Mouse (Mus musculus) retina, postnatal 1 day (tissue): Measurements from ENCODE around the gene Hmgb1.

Experiments
- DNase-seq: peaks from one replicate; pipeline ENCODE4 v3.0.0-alpha.2; 2012

The Hmgb1 gene

DNA sequence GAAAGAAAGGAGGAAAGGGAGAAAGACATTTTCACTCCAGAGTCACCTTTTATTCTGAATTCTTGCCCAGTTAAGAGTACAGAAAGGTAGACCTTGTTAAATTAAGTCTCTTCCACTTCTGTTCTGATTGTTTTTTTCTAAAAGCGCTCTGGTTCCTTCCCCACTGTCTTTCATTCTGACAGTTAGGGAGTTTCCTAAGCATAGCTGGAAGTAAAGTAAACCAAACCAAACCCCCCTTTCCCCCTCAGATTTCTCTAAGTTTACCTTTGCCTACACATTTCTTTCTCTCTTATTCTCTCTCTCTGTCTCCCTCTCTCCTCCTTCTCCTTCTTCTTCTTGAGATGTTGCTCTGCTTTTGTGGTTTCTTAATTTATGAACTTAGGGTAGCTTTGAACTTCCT, 85.3 kb downstream of the Hmgb1 start:
- DNase-seq: no peak

- no peak for DNase-seq
Observed at GRCm38 (mm10) chr5:149097841-149098240, 86.4 kb downstream of the Hmgb1 start.

- DNase-seq: no peak
Observed at GRCm38 (mm10) chr5:149096284-149096683, 88.0 kb downstream of the Hmgb1 start.

- no peak for DNase-seq
Observed at GRCm38 (mm10) chr5:149092926-149093325, 91.4 kb downstream of the Hmgb1 start.

DNA sequence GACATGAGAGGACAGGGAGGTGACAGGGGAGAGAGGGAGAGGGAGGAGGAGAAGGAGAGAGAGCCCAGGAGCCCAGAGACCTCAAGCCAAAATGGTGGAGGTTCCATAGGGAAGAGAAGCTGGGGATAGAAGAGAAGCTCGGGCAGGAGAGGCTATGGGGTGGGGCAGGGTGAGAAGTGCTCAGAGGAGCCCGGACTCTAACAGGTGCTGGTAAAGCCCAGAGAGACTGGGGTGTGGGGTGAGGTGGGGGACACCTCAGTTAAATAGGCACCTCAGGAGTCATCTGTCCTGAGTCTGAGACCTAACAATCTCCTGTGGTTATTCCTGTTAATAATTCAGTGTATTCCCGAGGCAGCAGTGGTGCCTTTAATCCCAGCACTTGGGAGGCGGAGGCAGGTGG, 91.8 kb downstream of the Hmgb1 start:
- no peak for DNase-seq

DNA sequence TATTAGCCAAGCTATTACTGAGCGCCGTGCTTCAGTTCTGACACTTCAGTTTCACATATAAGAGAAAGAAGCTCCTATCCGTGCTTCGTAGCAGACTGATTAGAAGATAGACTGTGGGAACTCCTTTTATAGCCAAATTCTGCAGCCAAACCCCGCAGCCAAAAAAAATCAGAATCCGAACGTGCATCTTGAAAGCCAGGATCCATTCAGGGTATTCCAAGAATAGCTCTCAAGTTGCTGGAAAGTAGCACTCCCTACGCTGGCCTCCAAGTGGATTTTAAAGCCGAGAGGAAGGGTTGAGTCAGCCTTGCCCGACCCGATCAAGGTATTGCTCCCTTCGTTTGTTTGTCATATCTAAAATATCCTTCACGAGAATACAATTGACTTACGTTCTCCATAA, 93.0 kb downstream of the Hmgb1 start:
- DNase-seq: no peak

DNA sequence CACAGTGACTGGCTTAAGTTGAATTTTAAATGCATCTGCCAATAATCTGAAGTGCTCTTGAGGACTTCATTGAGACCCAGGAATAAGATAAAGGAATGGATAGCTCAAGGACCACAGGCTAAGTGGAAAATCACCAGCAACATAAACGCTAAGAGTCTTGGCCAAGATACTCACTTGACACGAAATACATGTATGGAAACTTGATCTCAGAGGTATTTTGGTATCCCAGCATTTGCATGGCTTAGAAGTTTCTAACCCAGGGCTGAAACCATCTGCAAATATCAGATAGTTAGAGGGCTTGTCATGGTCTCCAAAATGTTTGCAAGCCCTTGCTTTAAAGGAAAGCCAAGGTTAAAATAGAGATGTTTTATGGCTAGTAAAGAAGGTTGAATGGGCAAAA, 94.4 kb downstream of the Hmgb1 start:
- no peak for DNase-seq

DNA sequence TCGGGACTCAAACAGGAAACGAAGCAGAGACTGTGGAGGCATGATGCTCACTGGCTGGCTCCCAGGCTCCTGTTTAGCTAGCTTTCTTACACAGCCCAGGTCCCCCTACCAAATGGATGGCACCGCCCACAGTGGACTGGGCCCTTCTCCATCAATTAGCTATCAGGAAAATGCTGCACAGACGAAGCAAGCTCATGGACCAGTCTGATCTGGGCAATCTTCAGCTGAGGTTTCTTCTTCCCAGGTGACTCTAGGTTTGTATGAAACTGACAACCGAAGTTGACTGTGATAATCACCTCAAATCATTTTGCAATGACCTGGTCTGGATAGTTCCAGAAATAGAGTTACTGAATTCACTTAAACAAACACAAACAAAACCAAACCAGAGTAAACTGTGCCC, 94.8 kb downstream of the Hmgb1 start:
- no peak for DNase-seq

GRCm38 (mm10) chr5:149088891-149089290, 95.4 kb downstream of the Hmgb1 start:
- DNase-seq: no peak

- DNase-seq: no peak
Observed at GRCm38 (mm10) chr5:149088149-149088548, 96.1 kb downstream of the Hmgb1 start.

- DNase-seq: no peak
Observed at GRCm38 (mm10) chr5:149086382-149087244, 97.7 kb downstream of the Hmgb1 start.

DNA sequence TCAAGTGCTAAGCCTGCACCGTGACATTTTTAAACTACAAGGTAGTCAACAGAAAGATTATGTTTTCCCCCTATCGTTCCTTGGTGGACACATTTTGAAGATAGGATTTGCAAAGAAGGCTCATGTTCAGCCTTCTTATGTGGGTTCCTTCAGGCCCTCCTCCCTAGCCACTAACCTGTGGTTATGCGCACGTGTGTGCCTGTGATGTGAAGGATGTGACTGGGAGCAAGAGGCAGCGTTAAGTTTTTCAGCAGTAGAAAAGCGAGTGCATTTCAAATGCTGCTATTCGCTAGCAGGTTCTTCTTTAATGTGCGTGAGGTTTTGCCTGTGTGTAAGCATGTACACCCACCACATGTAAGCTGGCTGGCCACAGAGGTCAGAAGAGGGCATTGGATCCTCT, 103.8 kb downstream of the Hmgb1 start:
- no peak for DNase-seq

- no peak for DNase-seq
Observed at GRCm38 (mm10) chr5:149079758-149080150, 104.5 kb downstream of the Hmgb1 start.

GRCm38 (mm10) chr5:149079018-149079757, 105.1 kb downstream of the Hmgb1 start:
- DNase-seq: peak; percentile 23

GRCm38 (mm10) chr5:149077136-149077535, 107.2 kb downstream of the Hmgb1 start:
- no peak for DNase-seq

DNA sequence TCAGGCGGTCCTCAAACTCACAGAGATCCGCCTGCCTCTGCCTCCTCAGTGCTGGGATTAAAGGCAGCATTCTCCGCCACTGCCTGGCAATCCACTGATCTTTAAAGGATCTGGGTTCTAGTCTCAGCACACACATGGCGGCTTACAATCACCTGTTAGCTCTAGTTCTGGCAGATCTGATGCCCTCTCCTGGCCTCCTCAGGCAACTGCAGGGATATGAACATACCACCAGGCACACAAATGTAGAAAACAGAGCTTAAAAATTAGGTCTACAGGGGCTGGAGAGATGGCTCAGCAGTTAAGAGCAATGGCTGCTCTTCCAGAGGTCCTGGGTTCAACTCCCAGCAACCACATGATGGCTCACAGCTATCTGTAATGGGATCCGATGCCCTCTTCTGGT, 112.7 kb downstream of the Hmgb1 start:
- no peak for DNase-seq

DNA sequence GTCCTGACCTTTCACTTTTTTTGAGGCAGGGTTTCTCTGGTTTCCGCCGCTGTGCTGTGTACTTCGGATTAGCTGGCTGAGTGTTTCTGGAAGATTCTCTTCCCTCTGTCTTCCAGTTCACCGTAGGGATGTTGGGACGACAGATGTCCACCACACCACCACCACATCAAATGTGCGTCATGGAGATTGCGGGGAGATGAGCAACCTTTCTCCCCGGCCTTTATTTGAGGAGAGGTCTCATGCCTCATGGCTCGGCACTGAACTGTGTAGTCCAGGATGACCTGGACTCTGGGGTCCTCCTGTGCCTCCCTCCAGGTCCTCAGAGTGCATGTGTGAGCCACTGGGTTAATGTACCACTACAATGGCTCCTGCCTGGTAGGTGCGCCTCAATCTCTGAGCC, 115.5 kb downstream of the Hmgb1 start:
- no peak for DNase-seq

GRCm38 (mm10) chr5:149068247-149068740, 116.0 kb downstream of the Hmgb1 start:
- no peak for DNase-seq

GRCm38 (mm10) chr5:149067501-149067961, 116.8 kb downstream of the Hmgb1 start:
- DNase-seq: no peak

DNA sequence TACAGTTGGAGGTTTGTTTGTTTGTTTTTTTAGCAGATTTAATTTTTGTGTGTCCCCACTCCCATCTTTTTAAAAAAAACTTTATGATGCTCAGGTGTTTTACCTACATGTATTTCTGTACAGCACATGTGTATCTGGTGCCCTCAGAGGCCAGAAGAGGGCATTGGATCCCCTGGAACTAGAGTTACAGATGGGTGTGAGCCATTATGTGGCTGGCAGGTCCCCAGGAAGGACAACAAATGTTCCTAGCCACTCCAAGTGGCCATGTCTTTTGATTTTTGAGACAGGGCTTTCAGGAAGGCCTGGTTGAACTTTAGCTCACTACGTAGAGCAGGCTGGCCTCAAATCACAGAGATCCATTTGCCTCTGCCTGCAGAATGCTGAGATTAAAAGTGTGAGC, 121.5 kb downstream of the Hmgb1 start:
- no peak for DNase-seq

- peak; percentile 60 for DNase-seq
Observed at GRCm38 (mm10) chr5:149053352-149054168, 130.7 kb downstream of the Hmgb1 start.

- peak; percentile 100 for DNase-seq
Observed at GRCm38 (mm10) chr5:149052421-149053338, 131.6 kb downstream of the Hmgb1 start.
